Mouse (Mus musculus) MEL (cell line): ENCODE data around the gene Bcl3. TPM values are rescaled to one million over a fixed set of nuclear protein-coding genes. Genes with fewer than 3 reads are reported as not detected.

Source experiments
- DNase-seq: peaks from one replicate; pipeline ENCODE4 v3.0.0; 2011; ENCODE audit warnings: low read depth, low spot score
- H3K27ac ChIP-seq: 2 replicates; pipeline ENCODE4 v1.5.1; 2012; ENCODE audit warnings: low read depth, mild to moderate bottlenecking, control low read depth, low read length, moderate library complexity; ENCODE audit not compliant: control insufficient read depth
- H3K27me3 ChIP-seq, 2 experiments: fragments of 150-350 bp in 1 of 2; sonication (generic) in 1 of 2; 2 replicates each; pipeline ENCODE4 v1.6.1; 2012; ENCODE audit warnings: low read length in 2 of 2, mild to moderate bottlenecking in 2 of 2, improper control_type of control experiment in 1 of 2, moderate library complexity in 1 of 2; ENCODE audit not compliant: insufficient read depth in 2 of 2, control insufficient read depth in 1 of 2
- H3K36me3 ChIP-seq, 2 experiments: 2 replicates each; pipeline ENCODE4 v1.6.1; 2012 to 2014; ENCODE audit warnings: low read length in 2 of 2, improper control_type of control experiment in 1 of 2, inconsistent platforms in 1 of 2, mild to moderate bottlenecking in 1 of 2; ENCODE audit not compliant: insufficient read depth in 2 of 2, control insufficient read depth in 1 of 2
- H3K4me1 ChIP-seq, 2 experiments: fragments of 150-350 bp in 1 of 2; sonication (generic) in 1 of 2; 2 replicates each; pipeline ENCODE4 v1.6.1; 2012; ENCODE audit warnings: low read length in 2 of 2, improper control_type of control experiment in 1 of 2, mild to moderate bottlenecking in 1 of 2; ENCODE audit not compliant: insufficient read depth in 2 of 2, control insufficient read depth in 1 of 2
- H3K4me3 ChIP-seq, 2 experiments: fragments of 150-350 bp in 1 of 2; sonication (generic) in 1 of 2; 2 replicates each; pipeline ENCODE4 v1.5.1; 2012; ENCODE audit warnings: low read depth in 2 of 2, low read length in 2 of 2, mild to moderate bottlenecking in 2 of 2, moderate library complexity in 2 of 2, control low read depth in 1 of 2, improper control_type of control experiment in 1 of 2; ENCODE audit not compliant: control insufficient read depth in 1 of 2, insufficient read depth in 1 of 2
- H3K79me2 ChIP-seq: 2 replicates; pipeline ENCODE4 v1.6.1; 2012; ENCODE audit warnings: mild to moderate bottlenecking, low read length, moderate library complexity; ENCODE audit not compliant: control insufficient read depth, poor library complexity, insufficient read depth
- H3K9ac ChIP-seq: 2 replicates; pipeline ENCODE4 v1.6.1; 2012; ENCODE audit warnings: low read depth, mild to moderate bottlenecking, control low read depth, low read length, moderate library complexity; ENCODE audit not compliant: control insufficient read depth, poor library complexity, severe bottlenecking
- H3K9me3 ChIP-seq: fragments of 150-350 bp; sonication (generic); replicated peaks from 2 replicates; pipeline ENCODE4 v1.6.1; 2012; ENCODE audit warnings: mild to moderate bottlenecking, low read length, improper control_type of control experiment, moderate library complexity; ENCODE audit not compliant: insufficient read depth
- BHLHE40 ChIP-seq: IDR thresholded peaks from 2 replicates; pipeline ENCODE4 v1.6.1; 2012; ENCODE audit warnings: low read depth, mild to moderate bottlenecking, inconsistent platforms, low read length, improper control_type of control experiment, borderline replicate concordance
- CHD2 ChIP-seq: IDR thresholded peaks from 2 replicates; pipeline ENCODE4 v1.6.1; 2011; ENCODE audit warnings: low read length, improper control_type of control experiment
- CTCF ChIP-seq, 3 experiments: IDR thresholded peaks in 2 of 3; conservative IDR thresholded peaks in 1 of 3; 2 replicates each; pipeline ENCODE4 v1.5.1; 2011 to 2012; ENCODE audit warnings: low read length in 3 of 3, low read depth in 2 of 3, mild to moderate bottlenecking in 2 of 3, improper control_type of control experiment in 1 of 3, inconsistent platforms in 1 of 3, mixed read lengths in 1 of 3, moderate library complexity in 1 of 3; ENCODE audit not compliant: control insufficient read depth in 1 of 3, insufficient read depth in 1 of 3, poor library complexity in 1 of 3, severe bottlenecking in 1 of 3
- E2F4 ChIP-seq: IDR thresholded peaks from 2 replicates; pipeline ENCODE4 v1.6.1; 2011; ENCODE audit warnings: low read depth, low read length, improper control_type of control experiment, borderline replicate concordance
- ELF1 ChIP-seq: IDR thresholded peaks from 2 replicates; pipeline ENCODE4 v1.6.1; 2014; ENCODE audit warnings: low read depth, mild to moderate bottlenecking, inconsistent platforms, low read length, improper control_type of control experiment, moderate library complexity
- EP300 ChIP-seq, 2 experiments: IDR thresholded peaks; 2 replicates each; pipeline ENCODE4 v1.6.1; 2011; ENCODE audit warnings: improper control_type of control experiment in 2 of 2, low read length in 2 of 2, low read depth in 1 of 2, mild to moderate bottlenecking in 1 of 2
- ETS1 ChIP-seq: IDR thresholded peaks from 2 replicates; pipeline ENCODE4 v1.6.1; 2012; ENCODE audit warnings: low read depth, mild to moderate bottlenecking, inconsistent platforms, low read length, improper control_type of control experiment, moderate library complexity
- GABPA ChIP-seq: IDR thresholded peaks from 2 replicates; pipeline ENCODE4 v1.6.1; 2012; ENCODE audit warnings: low read depth, mild to moderate bottlenecking, inconsistent platforms, low read length, improper control_type of control experiment, moderate library complexity
- GATA1 ChIP-seq: IDR thresholded peaks from 2 replicates; pipeline ENCODE4 v1.6.1; 2011; ENCODE audit warnings: low read depth, low read length, improper control_type of control experiment
- HCFC1 ChIP-seq: IDR thresholded peaks from 2 replicates; pipeline ENCODE4 v1.6.1; 2012; ENCODE audit warnings: low read depth, mild to moderate bottlenecking, inconsistent platforms, low read length, improper control_type of control experiment, moderate library complexity
- JUND ChIP-seq: IDR thresholded peaks from 2 replicates; pipeline ENCODE4 v1.6.1; 2011; ENCODE audit warnings: low read depth, mild to moderate bottlenecking, improper control_type of control experiment, low read length
- KAT2A ChIP-seq: conservative IDR thresholded peaks from 2 replicates; pipeline ENCODE4 v1.6.1; 2012; ENCODE audit warnings: low read depth, low read length, improper control_type of control experiment, inconsistent platforms
- MAFK ChIP-seq: IDR thresholded peaks from 2 replicates; pipeline ENCODE4 v1.6.1; 2011; ENCODE audit warnings: low read depth, mild to moderate bottlenecking, low read length, improper control_type of control experiment, borderline replicate concordance
- MAX ChIP-seq: IDR thresholded peaks from 2 replicates; pipeline ENCODE4 v1.6.1; 2011; ENCODE audit warnings: low read length, improper control_type of control experiment
- MEF2A ChIP-seq: IDR thresholded peaks from 2 replicates; pipeline ENCODE4 v1.6.1; 2014; ENCODE audit warnings: low read depth, mild to moderate bottlenecking, inconsistent platforms, low read length, improper control_type of control experiment; ENCODE audit not compliant: poor library complexity, insufficient replicate concordance, severe bottlenecking; ENCODE audit errors: extremely low read depth
- MXI1 ChIP-seq: IDR thresholded peaks from 2 replicates; pipeline ENCODE4 v1.6.1; 2011; ENCODE audit warnings: mild to moderate bottlenecking, low read depth, low read length, improper control_type of control experiment
- MYC ChIP-seq: IDR thresholded peaks from 2 replicates; pipeline ENCODE4 v1.6.1; 2011; ENCODE audit warnings: low read depth, mild to moderate bottlenecking, low read length, improper control_type of control experiment, moderate library complexity
- NELFE ChIP-seq: IDR thresholded peaks from 2 replicates; pipeline ENCODE4 v1.6.1; 2011; ENCODE audit warnings: low read depth, low read length, improper control_type of control experiment
- POLR2AphosphoS2 ChIP-seq: IDR thresholded peaks from 2 replicates; pipeline ENCODE4 v1.6.1; 2011; ENCODE audit warnings: low read length, improper control_type of control experiment
- POLR2AphosphoS5 ChIP-seq: IDR thresholded peaks from 2 replicates; pipeline ENCODE4 v1.6.1; 2012; ENCODE audit warnings: low read depth, borderline replicate concordance, mild to moderate bottlenecking, inconsistent platforms, low read length, moderate library complexity, mixed read lengths
- RAD21 ChIP-seq: IDR thresholded peaks from 2 replicates; pipeline ENCODE4 v1.6.1; 2011; ENCODE audit warnings: mild to moderate bottlenecking, low read depth, low read length, improper control_type of control experiment
- RCOR1 ChIP-seq: IDR thresholded peaks from 2 replicates; pipeline ENCODE4 v1.6.1; 2012; ENCODE audit warnings: low read depth, mild to moderate bottlenecking, inconsistent platforms, low read length, improper control_type of control experiment
- TBP ChIP-seq: IDR thresholded peaks from 2 replicates; pipeline ENCODE4 v1.8.0; 2011; ENCODE audit warnings: low read depth, low read length, improper control_type of control experiment
- TCF12 ChIP-seq: IDR thresholded peaks from 2 replicates; pipeline ENCODE4 v1.6.1; 2014; ENCODE audit warnings: low read depth, mild to moderate bottlenecking, inconsistent platforms, low read length, improper control_type of control experiment, moderate library complexity
- USF1 ChIP-seq: IDR thresholded peaks from 2 replicates; pipeline ENCODE4 v1.6.1; 2014; ENCODE audit warnings: low read depth, mild to moderate bottlenecking, inconsistent platforms, low read length, improper control_type of control experiment, moderate library complexity
- ZKSCAN1 ChIP-seq: IDR thresholded peaks from 2 replicates; pipeline ENCODE4 v1.6.1; 2012; ENCODE audit warnings: low read depth, mild to moderate bottlenecking, inconsistent platforms, low read length, improper control_type of control experiment, moderate library complexity
- ZNF384 ChIP-seq: IDR thresholded peaks from 2 replicates; pipeline ENCODE4 v1.6.1; 2012; ENCODE audit warnings: low read depth, mild to moderate bottlenecking, inconsistent platforms, low read length, improper control_type of control experiment
- polyA plus RNA-seq, 2 experiments: library from polyadenylated mRNA; stranded (reverse) in 1 of 2; unstranded in 1 of 2; fragments of >175 nt in 1 of 2; fragments of >200 nt in 1 of 2; gene quantifications; 2 replicates each; pipeline versions ENCODE4 v1.2.1 to v1.2.4; 2012; ENCODE audit warnings: low replicate concordance in 2 of 2, low read depth in 1 of 2; ENCODE audit not compliant: insufficient read length in 2 of 2, insufficient read depth in 1 of 2, missing spikeins in 1 of 2
- total RNA-seq: library from RNA; depleted of rRNA; stranded (reverse); fragments of 300-350 nt; gene quantifications from 2 replicates; pipeline ENCODE4 v1.2.3, GENCODE M21; 2012

The Bcl3 gene
- total and polyA plus RNA-seq, 3 experiments: 2.7 to 6.7 TPM; not detected in 1

- no peak overlapping the region for H3K9ac ChIP-seq
- H3K36me3 ChIP-seq: no peaks in the 10 kb centered on the region
- H3K27ac ChIP-seq: no peak overlapping the region
- TF ChIP-seq POLR2AphosphoS5 (no peak), MEF2A (no peak), ELF1 (no peak), BHLHE40 (no peak), ZKSCAN1 (no peak), TBP (no peak), NELFE (no peak), USF1 (no peak), MAFK (no peak), MYC (no peak), CHD2 (no peak), GATA1 (no peak), ZNF384 (no peak), RAD21 (no peak), KAT2A (no peak), MAX (no peak)
- no peaks in the 10 kb centered on the region for H3K9me3 ChIP-seq
- peaks cover 4 to 10% of the 10 kb centered on the region in 2 experiments; a peak in 3 of 4 replicates for H3K4me1 ChIP-seq
- no peaks in the 10 kb centered on the region for H3K79me2 ChIP-seq
- H3K4me3 ChIP-seq: no peak overlapping the region
- no peaks in the 10 kb centered on the region; a peak in 1 of 4 replicates for H3K27me3 ChIP-seq
- DNase-seq: no peak
Observed at GRCm38 (mm10) chr7:19768251-19768650, 54.3 kb downstream of the Bcl3 start.

- Histone ChIP-seq H3K9ac (no peak overlapping the region), H3K79me2 (no peaks in the 10 kb centered on the region), H3K27me3 (no peaks in the 10 kb centered on the region), H3K4me3 (no peak overlapping the region), H3K36me3 (no peaks in the 10 kb centered on the region), H3K27ac (no peak overlapping the region), H3K9me3 (no peaks in the 10 kb centered on the region), H3K4me1 (peaks cover 0 to 3% of the 10 kb centered on the region in 2 experiments; a peak in 3 of 4 replicates)
- TF ChIP-seq GABPA (no peak), MEF2A (no peak), CTCF (IDR thresholded peaks at IDR 0.05 in 2 of 3, conservative IDR thresholded peaks at IDR 0.05 in 1 of 3; ENCODE audit: control insufficient read depth in 1 of 3, insufficient read depth in 1 of 3, low read depth in 2 of 3, low read length in 3 of 3, poor library complexity in 1 of 3, severe bottlenecking in 1 of 3) (no peak), ETS1 (no peak), NELFE (no peak), JUND (no peak), MAFK (no peak), CHD2 (no peak), TCF12 (no peak), MYC (no peak), GATA1 (no peak), HCFC1 (no peak), EP300 (IDR thresholded peaks at IDR 0.05; ENCODE audit: low read depth in 1 of 2, low read length in 2 of 2) (no peak), POLR2AphosphoS2 (no peak), RAD21 (no peak), MXI1 (no peak), RCOR1 (no peak), E2F4 (no peak)
- no peak for DNase-seq
Observed at GRCm38 (mm10) chr7:19764581-19764980, 58.0 kb downstream of the Bcl3 start.
